Mouse (Mus musculus) thymus, postnatal 14 days (tissue): Measurements from ENCODE around the gene Gm9507.

Source experiments
- DNase-seq: peaks from one replicate; pipeline ENCODE4 v3.0.0; 2021

Gene Gm9507

GRCm38 (mm10) chr10:77769727-77770126, 41.9 kb downstream of the Gm9507 start:
- no peak for DNase-seq
